Mouse (Mus musculus): ENCODE results near the gene Ints5. TPM values are rescaled to one million over a fixed set of nuclear protein-coding genes. Genes with fewer than 3 reads are reported as not detected.
"Not testable (repeated sequence)": the region's sequence is repeated elsewhere in the genome, so short reads cannot be mapped to it uniquely, and the experiment has no call there.

The Ints5 gene
- total RNA-seq, 1 experiment from 2014 or later, result 26.7 TPM

- DNase-seq, result no peak
Observed at GRCm38 (mm10) chr19:8887585-8888463, 5.0 kb upstream of the Ints5 start.

DNA sequence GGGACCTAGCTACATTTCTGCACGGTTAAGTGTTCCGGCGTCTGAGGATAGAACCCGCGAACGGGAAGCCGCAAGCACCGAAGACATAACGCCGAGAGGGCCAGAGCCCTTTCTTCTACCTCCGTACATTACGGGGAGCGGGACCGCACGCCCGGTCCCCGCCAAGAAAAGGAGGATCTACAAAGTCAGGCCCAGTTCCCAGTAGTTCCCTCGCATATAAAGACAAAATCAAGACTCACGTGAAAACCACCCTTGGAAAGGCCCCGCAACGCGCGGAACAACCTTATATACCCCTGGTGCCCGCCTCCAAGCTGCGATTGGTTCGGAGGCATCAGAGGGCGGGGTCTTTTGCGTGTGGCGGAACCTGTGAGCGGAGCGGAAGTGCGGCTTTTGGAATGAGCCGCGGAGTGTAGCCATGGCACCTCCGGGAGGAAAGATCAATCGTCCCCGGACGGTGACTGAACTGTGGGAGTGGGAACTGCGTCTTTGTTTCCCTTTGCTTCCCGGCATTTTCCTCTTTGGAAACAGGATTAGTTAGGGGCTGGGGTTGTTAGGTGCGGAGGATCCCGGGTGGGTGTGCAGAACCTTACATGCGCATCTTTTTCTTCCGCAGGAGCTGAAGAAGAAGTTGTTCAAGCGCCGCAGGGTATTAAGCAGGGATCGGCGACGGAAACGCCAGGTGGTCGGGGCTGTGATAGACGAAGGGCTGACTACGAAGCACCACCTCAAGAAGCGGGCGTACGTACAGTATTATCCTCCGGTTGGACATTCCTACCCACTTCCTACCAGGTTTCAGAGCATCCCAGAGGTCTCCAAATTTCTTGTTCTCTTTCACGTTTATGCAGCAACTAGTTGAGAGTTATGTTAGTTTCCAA is 4.1 kb upstream of the Ints5 start, which contains the start of the genes 1810009A15Rik and Gm49416:
1810009A15Rik (plus strand) TSS at position 343 of the 875 bp plus-strand sequence.
Gm49416 (plus strand) TSS at position 416 of the 875 bp plus-strand sequence.
- DNase-seq, result peak; percentile 93

DNA sequence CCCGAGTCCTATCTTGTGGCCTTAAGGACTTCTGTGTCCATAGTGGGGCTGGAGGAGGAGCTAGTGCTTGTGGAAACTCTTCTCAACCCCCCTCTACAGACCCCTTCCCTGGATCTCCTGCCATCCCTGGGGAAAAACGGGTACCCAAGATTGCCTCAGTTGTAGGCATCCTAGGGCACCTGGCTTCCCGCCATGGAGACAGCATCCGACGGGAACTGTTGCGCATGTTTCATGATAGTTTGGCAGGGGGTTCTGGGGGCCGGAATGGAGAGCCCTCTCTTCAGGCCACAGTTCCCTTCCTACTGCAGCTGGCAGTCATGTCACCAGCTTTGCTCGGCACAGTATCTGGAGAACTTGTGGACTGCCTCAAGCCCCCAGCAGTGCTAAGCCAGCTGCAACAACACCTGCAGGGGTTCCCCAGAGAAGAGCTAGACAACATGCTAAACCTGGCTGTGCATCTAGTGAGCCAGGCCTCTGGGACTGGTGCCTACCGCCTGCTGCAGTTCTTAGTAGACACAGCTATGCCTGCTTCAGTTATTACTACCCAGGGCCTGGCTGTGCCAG is 2.7 kb downstream of the Ints5 start:
- no peak for DNase-seq

DNA sequence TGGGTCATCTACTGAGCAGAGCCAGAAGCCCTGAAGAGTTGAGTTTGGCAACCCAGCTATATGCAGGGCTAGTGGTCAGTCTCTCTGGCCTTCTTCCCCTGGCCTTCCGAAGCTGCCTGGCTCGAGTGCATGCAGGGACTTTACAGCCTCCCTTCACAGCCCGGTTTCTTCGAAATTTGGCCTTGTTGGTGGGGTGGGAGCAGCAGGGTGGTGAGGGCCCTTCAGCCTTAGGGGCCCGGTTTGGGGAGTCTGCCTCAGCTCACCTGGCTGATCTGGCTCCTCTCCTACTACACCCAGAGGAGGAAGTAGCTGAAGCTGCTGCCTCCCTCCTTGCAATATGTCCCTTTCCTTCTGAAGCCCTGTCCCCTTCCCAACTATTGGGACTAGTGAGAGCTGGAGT is 3.4 kb downstream of the Ints5 start:
- DNase-seq, result not testable (repeated sequence)

DNA sequence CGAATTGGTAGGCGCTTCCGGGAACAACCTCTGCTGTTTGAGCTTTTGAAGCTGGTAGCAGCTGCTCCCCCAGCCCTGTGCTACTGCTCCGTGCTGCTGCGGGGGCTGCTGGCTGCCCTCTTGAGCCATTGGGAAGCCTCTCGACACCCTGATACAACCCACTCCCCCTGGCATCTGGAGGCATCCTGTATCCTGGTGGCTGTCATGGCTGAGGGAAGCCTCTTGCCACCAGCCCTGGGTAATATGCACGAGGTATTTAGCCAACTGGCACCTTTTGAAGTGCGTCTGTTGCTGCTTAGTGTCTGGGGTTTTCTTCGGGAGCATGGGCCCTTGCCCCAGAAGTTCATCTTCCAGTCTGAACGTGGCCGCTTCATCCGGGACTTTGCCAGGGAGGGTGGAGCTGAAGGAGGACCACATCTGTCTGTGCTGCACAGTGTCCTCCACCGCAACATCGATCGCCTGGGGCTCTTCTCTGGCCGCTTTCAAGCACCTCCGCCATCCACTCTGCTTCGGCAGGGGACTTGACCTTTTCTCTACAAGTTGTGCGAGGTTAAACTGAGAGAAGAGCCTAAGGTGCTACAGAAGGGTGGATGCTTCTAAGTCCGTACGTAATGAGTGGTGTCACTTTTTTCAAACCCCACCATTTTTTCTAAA is 4.5 kb downstream of the Ints5 start:
- peak; percentile 60 for DNase-seq

GRCm38 (mm10) chr19:8897865-8898495 is 5.2 kb downstream of the Ints5 start, which contains the start of gene Ganab:
TSS of gene Ganab (plus strand) at chr19:8898071.
- peak; percentile 94 for DNase-seq

DNA sequence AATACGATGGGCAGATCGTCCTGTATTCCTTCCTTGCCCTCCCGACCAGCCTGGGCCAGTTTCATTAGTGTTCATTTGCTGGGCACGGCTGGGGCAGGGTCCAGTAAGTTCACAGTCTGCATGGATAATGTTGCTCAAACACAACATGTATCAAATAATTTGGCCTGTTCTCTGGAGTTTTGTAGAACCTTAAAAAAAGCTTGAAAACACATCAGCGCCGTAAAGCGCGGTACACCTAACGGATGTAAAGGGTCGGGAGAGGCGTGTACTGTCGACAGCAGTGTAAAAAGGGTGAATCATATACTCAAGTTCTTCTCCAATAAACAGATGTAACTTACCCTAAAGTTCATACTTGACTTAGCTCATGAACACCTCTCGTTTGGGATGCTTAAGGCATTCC is 5.8 kb downstream of the Ints5 start:
- no peak for DNase-seq

DNA sequence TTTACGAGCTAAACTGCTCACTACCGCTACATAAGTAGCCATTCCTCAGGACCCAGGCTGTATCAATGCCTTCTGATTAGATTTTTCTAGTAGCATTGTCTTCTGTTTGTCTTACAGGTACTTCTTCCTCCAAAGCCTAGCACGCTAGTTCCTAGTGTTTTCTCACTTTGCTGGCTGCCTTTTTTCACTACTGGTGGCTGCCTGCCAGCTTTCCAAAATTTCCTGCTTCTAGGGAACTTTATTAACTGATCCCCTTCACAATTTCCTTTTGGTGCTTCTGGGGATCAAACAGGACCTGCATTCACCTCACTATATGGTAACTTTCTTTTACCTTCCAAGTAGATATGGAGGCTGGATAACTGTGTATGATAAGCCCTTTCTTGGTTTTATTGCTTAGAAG is 6.3 kb downstream of the Ints5 start:
- DNase-seq, result no peak

- DNase-seq, result no peak
Observed at GRCm38 (mm10) chr19:8903412-8903811, 10.6 kb downstream of the Ints5 start.

- no peak for DNase-seq
Observed at GRCm38 (mm10) chr19:8908531-8908930, 15.7 kb downstream of the Ints5 start.

DNA sequence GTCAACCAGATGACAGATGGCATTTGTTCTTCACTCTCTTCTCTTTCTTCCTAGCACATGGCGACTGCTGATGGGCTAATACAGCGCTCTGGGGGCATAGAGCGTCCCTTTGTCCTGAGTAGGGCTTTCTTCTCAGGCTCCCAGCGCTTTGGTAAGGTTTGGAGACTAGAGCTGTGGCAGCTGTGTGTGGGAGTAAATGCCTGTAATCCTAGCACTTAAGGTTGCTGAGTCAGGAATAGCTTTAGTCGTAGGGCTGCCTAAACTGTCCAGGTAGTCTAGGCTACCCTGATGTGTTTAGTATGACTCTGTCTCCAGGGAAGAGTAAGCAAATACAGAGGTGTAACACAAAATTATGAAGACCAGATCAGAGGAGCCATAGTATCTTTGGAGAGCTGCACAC is 19.0 kb downstream of the Ints5 start:
- no peak for DNase-seq

DNA sequence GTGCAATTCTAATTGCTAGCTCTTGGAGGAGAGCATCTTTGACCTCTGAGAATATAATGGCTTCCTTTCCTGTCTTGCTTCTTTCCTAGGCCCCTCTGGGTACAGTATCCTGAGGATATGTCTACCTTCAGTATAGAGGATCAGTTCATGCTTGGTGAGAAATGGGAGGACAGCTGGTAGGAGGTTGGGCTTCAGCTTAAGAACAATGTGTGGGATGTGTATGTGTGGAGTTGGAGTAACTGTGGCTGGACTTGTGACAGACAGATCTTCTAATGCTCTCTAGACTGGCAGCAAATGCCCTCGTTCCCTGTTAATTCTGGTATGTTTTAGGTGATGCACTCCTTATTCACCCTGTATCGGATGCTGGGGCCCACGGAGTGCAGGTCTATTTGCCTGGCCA is 21.4 kb downstream of the Ints5 start:
- no peak for DNase-seq

DNA sequence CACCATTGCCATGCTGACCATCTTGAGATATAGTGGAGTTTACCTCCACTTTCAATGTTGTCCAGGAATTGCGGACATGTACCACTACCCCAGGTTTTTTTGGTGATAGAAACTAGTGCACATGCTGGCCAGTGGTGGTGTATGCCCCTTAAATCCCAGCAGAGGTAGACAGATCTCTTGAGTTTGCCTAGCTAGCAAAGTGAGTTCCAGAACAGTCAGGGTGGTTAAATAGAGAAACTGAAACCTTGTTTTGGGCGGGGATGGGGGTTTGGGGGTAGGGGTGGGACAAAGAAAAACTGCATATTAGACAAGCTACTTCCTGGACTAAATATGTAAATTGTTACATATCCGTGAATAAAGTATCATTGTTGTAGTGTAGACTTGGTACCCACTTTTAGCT is 26.2 kb downstream of the Ints5 start:
- no peak for DNase-seq

DNA sequence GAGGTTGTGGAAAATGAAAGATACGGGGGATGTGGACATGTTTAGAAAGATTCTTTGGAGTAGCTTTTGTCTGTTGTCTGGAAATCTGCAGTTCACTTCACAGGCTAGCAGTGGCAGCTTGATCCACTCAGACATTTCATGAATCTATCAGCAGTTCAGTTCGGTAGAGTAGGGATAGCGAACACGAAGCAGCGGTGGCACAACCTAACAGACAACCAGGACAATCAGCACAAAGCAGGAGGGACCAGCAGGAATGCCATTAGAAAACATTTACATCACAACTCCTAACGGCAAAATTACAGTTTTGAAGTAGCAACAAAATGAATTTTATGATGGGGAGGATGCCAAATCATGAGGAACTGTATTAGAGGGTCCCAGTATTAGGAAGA is 26.9 kb downstream of the Ints5 start:
- no peak for DNase-seq

- DNase-seq, result peak; percentile 95
Observed at GRCm38 (mm10) chr19:8920073-8920736, 27.4 kb downstream of the Ints5 start, which contains the start of gene B3gat3. TSS of gene B3gat3 (plus strand) at chr19:8920374.

DNA sequence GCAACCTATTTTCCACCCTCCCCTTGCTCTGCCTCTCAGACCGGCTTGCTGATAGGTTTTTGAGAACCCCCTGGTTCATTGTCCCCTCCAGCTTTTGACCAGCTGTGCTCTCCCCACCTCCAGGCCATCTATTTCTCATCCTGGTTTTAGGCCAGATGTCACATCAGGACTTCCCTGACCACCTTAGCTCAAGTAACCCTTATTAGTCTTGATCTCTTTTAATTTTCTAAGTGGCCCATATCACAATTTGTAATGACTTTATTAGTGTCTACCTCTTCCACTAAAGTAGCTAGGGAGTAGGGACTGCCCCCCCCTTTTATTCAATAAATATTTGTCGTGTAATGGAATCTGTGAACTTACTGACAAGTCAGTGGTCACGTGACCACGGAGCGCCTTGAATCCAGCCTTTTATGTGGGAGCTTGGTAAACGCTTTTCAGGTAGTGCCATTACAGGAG is 28.1 kb downstream of the Ints5 start:
- DNase-seq, result no peak

GRCm38 (mm10) chr19:8921741-8922140 is 28.9 kb downstream of the Ints5 start:
- no peak for DNase-seq

DNA sequence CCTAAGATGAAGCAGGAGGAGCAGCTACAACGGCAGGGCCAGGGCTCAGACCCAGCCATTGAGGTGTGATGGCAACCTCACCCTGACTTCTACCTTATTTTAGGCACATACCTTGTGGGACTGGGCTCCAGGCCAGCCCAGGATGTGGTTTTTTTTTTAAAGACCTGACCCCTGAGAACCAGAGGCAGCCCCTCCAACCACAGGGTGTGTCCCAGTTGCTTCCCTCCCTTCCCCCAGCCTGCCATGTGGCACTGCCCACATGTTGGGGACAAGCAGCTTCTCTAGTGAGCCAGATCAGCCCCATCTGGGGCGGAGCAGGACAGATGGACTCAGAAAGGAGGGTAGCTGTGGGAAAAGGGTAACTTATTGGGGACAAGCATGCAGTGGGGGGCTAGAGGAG is 34.0 kb downstream of the Ints5 start:
- no peak for DNase-seq

GRCm38 (mm10) chr19:8927891-8928525 is 35.2 kb downstream of the Ints5 start:
- DNase-seq, result no peak

GRCm38 (mm10) chr19:8928689-8929223 is 36.0 kb downstream of the Ints5 start:
- no peak for DNase-seq

Measured in adrenal gland, postnatal 25 days (tissue).